Mouse (Mus musculus) gastrocnemius, adult 2 months (tissue): ENCODE measurements around the gene F3. TPM values are rescaled to one million over a fixed set of nuclear protein-coding genes. Genes with fewer than 3 reads are reported as not detected.
"Not testable (repeated sequence)": the region's sequence is repeated elsewhere in the genome, so short reads cannot be mapped to it uniquely, and the experiment has no call there.

Experiments used
- DNase-seq: peaks from one replicate; pipeline ENCODE4 v3.0.0; 2022
- H3K27ac ChIP-seq: fragments of 200-600 bp; 2 replicates; pipeline ENCODE4 v1.8.1; 2022; ENCODE audit warnings: mild to moderate bottlenecking
- H3K4me3 ChIP-seq: fragments of 200-600 bp; 2 replicates; pipeline ENCODE4 v1.8.1; 2022; ENCODE audit warnings: mild to moderate bottlenecking, moderate library complexity
- CTCF ChIP-seq: fragments of 200-600 bp; IDR thresholded peaks from 2 replicates; pipeline ENCODE4 v1.8.1; 2022; ENCODE audit warnings: antibody characterized with exemption, mild to moderate bottlenecking, moderate library complexity
- intact Hi-C: fragments of 180-260 bp; cut with DNase I; formaldehyde crosslinking; loops from one replicate; pipeline ENCODE4 v1.15.1; 2025
- total RNA-seq, 2 experiments: library from RNA; stranded (reverse); gene quantifications; 2 replicates each; pipeline ENCODE4 v1.2.3; 2021

F3 gene
- total RNA-seq, 2 experiments from 2014 or later = 5.7 to 6.1 TPM

- Histone ChIP-seq H3K4me3 (peak overlapping the region; percentile 86), H3K27ac (peak overlapping the region; percentile 85)
- intact Hi-C loops = loop anchor here (10.0 kb wide), 1 partner anchor 91 kb away; no protein-coding TSS in a partner anchor
These were observed 2.3 kb downstream of the F3 start for GRCm38 (mm10) chr3:121725651-121726050.

GRCm38 (mm10) chr3:121729678-121730077 is 6.3 kb downstream of the F3 start:
- Histone ChIP-seq H3K4me3 (no peak overlapping the region), H3K27ac (no peak overlapping the region)
- no peak for DNase-seq
- intact Hi-C loops = loop anchor here (10.0 kb wide), 1 partner anchor 95 kb away; no protein-coding TSS in a partner anchor
- TF ChIP-seq CTCF = no peak

More at GRCm38 (mm10) chr3:121725651-121726050, 2.3 kb downstream of the F3 start:
- no peak for DNase-seq
- no peak for TF ChIP-seq CTCF

- Histone ChIP-seq H3K4me3 (no peak overlapping the region), H3K27ac (peak overlapping the region; percentile 70; the same call in 1 of the 2 replicates)
- intact Hi-C loops = loop anchor here (5.0 kb wide), 2 partner anchors 183 to 428 kb away; no protein-coding TSS in a partner anchor
- DNase-seq = no peak
- no peak for TF ChIP-seq CTCF
These were observed 12.2 kb downstream of the F3 start for GRCm38 (mm10) chr3:121735542-121735941.

GRCm38 (mm10) chr3:121736025-121736744 is 12.8 kb downstream of the F3 start:
- Histone ChIP-seq H3K27ac (peak overlapping the region; percentile 70), H3K4me3 (peak overlapping the region; percentile 50)
- TF ChIP-seq CTCF = peak; percentile 90
- intact Hi-C loops = loop anchor here (2.0 to 5.0 kb wide), 3 partner anchors 184 to 429 kb away; no protein-coding TSS in a partner anchor
- DNase-seq = peak; percentile 86

- Histone ChIP-seq H3K27ac (no peak overlapping the region), H3K4me3 (no peak overlapping the region)
- DNase-seq = peak; percentile 61
- TF ChIP-seq CTCF = peak; percentile 54
- intact Hi-C loops = loop anchor here (2.0 to 5.0 kb wide), 3 partner anchors 185 to 430 kb away; no protein-coding TSS in a partner anchor
These were observed 14.1 kb downstream of the F3 start for GRCm38 (mm10) chr3:121737453-121737852.

DNA sequence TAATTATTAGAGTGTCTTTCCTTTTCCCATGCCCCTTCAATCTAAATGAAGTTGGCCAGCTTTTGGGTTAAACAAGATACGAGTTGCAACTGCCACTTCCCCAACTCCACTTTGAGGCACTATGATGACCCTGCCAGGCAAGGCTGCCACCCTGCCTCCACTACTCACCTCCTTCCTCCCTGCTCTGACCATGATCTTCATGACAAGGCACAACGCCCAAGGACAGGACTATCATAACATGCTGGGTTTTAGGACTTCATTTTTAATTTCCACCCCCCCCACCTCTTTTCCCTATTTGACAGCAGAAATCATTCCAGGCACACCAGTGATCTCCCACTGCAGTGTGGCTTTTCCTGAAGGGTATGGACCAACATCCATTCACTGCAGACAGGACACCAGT is 14.6 kb downstream of the F3 start:
- Histone ChIP-seq H3K27ac (no peak overlapping the region), H3K4me3 (no peak overlapping the region)
- no peak for TF ChIP-seq CTCF
- DNase-seq = no peak
- intact Hi-C loops = loop anchor here (2.0 to 5.0 kb wide), 3 partner anchors 186 to 431 kb away; no protein-coding TSS in a partner anchor

DNA sequence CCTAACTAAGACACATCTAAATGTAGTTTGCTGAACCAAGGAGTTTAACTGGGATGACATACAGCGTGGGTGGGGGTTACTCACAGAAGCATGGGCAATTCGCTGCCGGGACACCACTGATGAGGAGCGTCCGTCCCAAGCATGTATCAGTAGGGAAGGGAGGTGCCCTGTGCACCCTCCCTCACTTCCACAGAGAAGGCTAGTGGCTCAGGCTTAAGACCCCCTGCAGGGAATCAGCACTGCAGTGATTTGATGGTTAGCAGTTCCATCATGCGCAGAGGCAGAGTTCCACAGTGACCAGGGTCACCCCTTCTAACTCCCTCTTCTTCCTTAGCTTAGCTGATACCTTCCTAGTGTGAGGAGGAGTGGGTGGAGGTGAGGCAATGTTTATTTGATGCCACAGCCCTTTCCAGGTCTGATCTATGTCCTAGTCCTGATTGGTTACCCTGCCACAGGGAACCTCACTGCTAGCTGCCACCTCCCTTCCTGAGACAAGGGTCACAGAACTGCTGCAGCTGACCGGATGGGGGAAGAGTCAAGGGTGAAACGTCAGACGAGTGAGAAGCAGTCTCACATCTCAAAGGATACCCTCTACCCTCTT is 15.5 kb downstream of the F3 start:
- H3K4me3 ChIP-seq = no peak overlapping the region
- intact Hi-C loops = loop anchor here (5.0 kb wide), 2 partner anchors 187 to 432 kb away; no protein-coding TSS in a partner anchor
- no peak for DNase-seq
- no peak overlapping the region for H3K27ac ChIP-seq
- TF ChIP-seq CTCF = no peak

- intact Hi-C loops = loop anchor here (5.0 kb wide), 2 partner anchors 187 to 432 kb away; no protein-coding TSS in a partner anchor
- Histone ChIP-seq H3K27ac (no peak overlapping the region), H3K4me3 (no peak overlapping the region)
- no peak for DNase-seq
- no peak for TF ChIP-seq CTCF
These were observed 16.3 kb downstream of the F3 start for GRCm38 (mm10) chr3:121739489-121740213.

DNA sequence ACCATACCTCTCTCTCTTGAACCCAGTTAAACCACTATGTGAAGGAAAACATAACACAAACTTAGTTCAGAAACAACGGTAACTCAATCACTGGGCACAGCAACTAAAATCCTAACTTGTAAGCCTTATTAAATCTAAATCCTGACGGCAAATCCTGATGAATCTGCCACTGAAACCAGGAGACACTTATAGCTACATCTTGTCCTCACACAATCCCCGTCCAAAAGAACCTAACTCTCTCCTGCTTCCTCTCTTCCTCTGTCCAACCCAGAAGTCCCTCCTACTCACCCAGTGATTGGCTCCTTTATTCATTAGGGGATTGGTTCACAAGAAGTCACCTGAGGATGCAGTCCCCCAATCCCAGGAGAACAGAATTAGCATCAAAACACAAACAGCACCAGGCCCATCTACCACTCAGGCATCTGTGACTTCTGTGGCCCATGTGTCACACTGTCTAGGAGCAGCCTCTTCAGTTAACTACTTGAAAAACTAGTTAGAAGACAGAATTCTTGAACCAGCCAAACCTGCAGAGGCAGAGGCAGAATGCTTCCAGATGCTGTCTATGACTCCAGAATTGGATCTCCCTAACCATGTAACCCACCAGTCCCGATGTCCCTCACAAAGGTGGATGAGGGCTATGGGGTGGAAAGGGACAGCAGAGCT is 18.0 kb downstream of the F3 start:
- H3K27ac ChIP-seq, DNase-seq, H3K4me3 ChIP-seq, intact Hi-C loops: not testable (repeated sequence)

DNA sequence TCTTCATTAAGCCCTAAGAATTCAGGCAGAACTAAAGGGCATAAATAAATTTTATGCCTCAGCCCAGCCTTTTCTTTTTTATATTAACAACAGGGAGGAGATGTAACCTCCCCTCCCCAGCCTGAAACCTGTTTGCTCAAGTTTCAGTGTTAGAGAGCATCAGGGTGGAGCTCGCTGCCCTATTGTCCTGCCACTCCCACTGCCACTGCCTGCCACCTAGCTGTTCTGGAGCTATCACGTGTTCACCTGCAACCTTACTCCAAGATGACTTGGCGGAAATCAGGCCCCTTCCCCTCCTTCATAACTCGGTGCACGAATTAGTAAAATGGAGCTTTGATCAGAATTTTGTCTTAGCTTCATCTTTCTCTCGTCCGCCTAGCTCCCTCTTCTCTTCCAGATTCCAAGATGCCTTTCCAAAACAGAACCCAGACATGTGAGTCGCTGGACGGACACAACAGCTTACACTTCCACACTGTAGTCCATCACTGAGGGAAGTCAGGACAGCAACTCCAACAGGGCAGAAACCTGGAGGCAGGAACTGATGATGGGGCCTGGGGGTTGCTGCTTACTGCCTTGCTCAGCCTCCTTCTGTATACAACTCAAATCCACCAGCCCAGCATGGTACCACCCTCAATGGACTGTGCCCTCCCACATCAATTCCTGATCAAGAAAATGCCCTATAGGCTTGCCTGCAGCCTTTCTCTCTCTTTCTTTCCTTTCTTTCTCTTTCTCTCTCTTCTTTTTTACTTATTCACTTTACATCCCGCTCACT is 31.2 kb downstream of the F3 start:
- H3K27ac ChIP-seq, DNase-seq, H3K4me3 ChIP-seq, intact Hi-C loops: not testable (repeated sequence)

DNA sequence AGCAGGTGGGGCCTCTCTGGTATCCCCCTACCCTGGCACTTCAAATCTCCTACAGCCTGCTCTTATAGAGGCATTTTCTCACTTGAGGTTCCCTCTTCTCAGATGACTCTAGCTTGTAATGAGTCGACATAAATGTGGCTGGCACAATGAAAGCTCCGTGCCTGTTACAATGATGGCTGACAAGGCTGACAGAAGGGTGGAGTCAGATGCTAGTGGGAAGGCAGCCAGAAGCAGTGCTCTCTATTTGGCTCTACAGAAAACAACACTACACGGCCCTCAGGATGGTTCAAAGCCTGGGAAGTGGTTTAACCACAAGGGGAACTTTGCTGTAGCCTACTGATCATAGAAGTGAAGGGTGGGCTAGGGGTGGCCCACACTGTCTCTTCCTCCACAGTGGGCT is 31.8 kb downstream of the F3 start:
- H3K4me3 ChIP-seq = no peak overlapping the region
- H3K27ac ChIP-seq = no peak overlapping the region
- intact Hi-C loops = no loop called here
- DNase-seq = no peak
- TF ChIP-seq CTCF = no peak
